Mouse (Mus musculus): Measurements from ENCODE around the gene Cuedc2. TPM values are rescaled to one million over a fixed set of nuclear protein-coding genes. Genes with fewer than 3 reads are reported as not detected.

Cuedc2 gene
- 207 TPM in 2 replicates for polyA plus RNA-seq (2016; fragmentation: Nextera tagmentation; extraction: Ambion mirVana)

GRCm38 (mm10) chr19:46338331-46338936 lies at the start of gene Cuedc2:
TSS of gene Cuedc2 (minus strand) at chr19:46338702.
- Histone ChIP-seq H3K9ac (peak within 1 kb of the TSS; percentile 60), H3K27me3 (0 out of 2 replicates have a peak, but pooled peaks cover 2% of the 10 kb centered on the region), H3K4me1 (peaks cover 8% of the 10 kb centered on the region), H3K27ac (0 out of 2 replicates have a peak within 1 kb of the TSS, but pooled peaks have one; percentile 17), H3K36me3 (no peaks in the 10 kb centered on the region), H3K4me3 (peak within 1 kb of the TSS; percentile 59), H3K9me3 (no peaks in the 10 kb centered on the region), H3K4me2 (replicated peaks) (peak within 1 kb of the TSS; percentile 69)
- under 1% methylated on average over 31 of the region's 31 CpGs for WGBS
- ATAC-seq (ENCODE audit: insufficient number of reproducible peaks, insufficient read depth, low FRiP score, low TSS enrichment), result peak; percentile 68

DNA sequence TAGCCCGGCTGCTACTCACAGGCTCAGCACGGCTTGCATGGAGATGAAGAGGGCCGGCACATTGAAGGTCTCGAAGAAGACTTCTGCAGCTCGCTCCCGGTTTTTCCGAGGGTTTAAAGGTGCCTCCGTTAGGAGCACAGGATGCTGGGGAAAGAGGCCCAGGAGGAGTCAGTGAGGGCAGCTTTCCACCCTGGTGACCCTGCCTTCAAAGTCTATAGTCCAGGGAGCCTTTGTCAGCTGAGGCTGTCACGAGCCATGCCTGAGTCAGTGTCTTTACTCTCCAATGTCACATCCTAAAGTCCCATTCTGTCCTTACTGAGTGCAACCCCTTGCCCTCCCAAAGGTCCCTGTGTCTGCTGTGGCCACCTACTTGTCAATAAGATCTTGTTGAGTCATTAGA lies 43.8 kb upstream of the Cuedc2 start:
- 91% methylated on average over 9 of the region's 9 CpGs for WGBS
- Histone ChIP-seq H3K4me3 (no peak overlapping the region), H3K9ac (no peak overlapping the region), H3K27ac (no peak overlapping the region), H3K36me3 (peaks cover 88% of the 10 kb centered on the region), H3K4me2 (replicated peaks) (no peak overlapping the region), H3K27me3 (no peaks in the 10 kb centered on the region), H3K9me3 (no peaks in the 10 kb centered on the region), H3K4me1 (no peaks in the 10 kb centered on the region)
- ATAC-seq (ENCODE audit: insufficient number of reproducible peaks, insufficient read depth, low FRiP score, low TSS enrichment), result no peak

DNA sequence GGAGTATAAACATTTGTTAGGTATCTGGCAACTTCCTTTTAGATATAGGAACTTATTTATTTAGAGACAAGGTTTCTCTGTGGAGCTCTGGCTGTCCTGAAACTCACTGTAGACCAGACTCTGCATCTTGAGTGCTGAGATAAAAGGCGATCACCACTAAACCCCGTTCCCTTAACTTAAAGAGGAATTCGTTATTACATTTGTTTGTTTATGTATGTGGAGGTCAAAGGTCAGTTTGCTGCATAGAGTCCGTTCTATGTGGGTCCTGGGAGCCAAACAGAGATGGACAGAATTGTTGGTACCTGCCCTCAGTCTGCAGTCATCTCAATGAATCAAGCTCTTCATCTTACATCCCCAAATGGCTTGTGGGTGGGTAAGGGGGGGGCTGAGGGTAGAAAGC lies 37.4 kb upstream of the Cuedc2 start:
- 49% methylated on average over 4 of the region's 4 CpGs for WGBS
- no peak for ATAC-seq (ENCODE audit: insufficient number of reproducible peaks, insufficient read depth, low FRiP score, low TSS enrichment)
- Histone ChIP-seq H3K4me1 (no peaks in the 10 kb centered on the region), H3K4me2 (replicated peaks) (no peak overlapping the region), H3K9me3 (no peaks in the 10 kb centered on the region), H3K9ac (no peak overlapping the region), H3K27me3 (no peaks in the 10 kb centered on the region), H3K36me3 (peaks cover 43% of the 10 kb centered on the region), H3K27ac (no peak overlapping the region), H3K4me3 (no peak overlapping the region)

GRCm38 (mm10) chr19:46375489-46375888 lies 37.0 kb upstream of the Cuedc2 start:
- Histone ChIP-seq H3K9ac (no peak overlapping the region), H3K27ac (no peak overlapping the region), H3K4me2 (replicated peaks) (no peak overlapping the region), H3K4me1 (no peaks in the 10 kb centered on the region), H3K27me3 (no peaks in the 10 kb centered on the region), H3K9me3 (no peaks in the 10 kb centered on the region), H3K36me3 (peaks cover 39% of the 10 kb centered on the region), H3K4me3 (no peak overlapping the region)
- WGBS, result 71% methylated on average over 5 of the region's 5 CpGs
- no peak for ATAC-seq (ENCODE audit: insufficient number of reproducible peaks, insufficient read depth, low FRiP score, low TSS enrichment)

- Histone ChIP-seq H3K4me2 (replicated peaks) (no peak overlapping the region), H3K27me3 (no peaks in the 10 kb centered on the region), H3K4me3 (no peak overlapping the region), H3K9ac (no peak overlapping the region), H3K9me3 (no peaks in the 10 kb centered on the region), H3K27ac (no peak overlapping the region), H3K4me1 (no peaks in the 10 kb centered on the region), H3K36me3 (peaks cover 30% of the 10 kb centered on the region)
- no peak for ATAC-seq (ENCODE audit: insufficient number of reproducible peaks, insufficient read depth, low FRiP score, low TSS enrichment)
- 52% methylated on average over 21 of the region's 21 CpGs for WGBS
Measured at GRCm38 (mm10) chr19:46374477-46375088, 36.1 kb upstream of the Cuedc2 start.

DNA sequence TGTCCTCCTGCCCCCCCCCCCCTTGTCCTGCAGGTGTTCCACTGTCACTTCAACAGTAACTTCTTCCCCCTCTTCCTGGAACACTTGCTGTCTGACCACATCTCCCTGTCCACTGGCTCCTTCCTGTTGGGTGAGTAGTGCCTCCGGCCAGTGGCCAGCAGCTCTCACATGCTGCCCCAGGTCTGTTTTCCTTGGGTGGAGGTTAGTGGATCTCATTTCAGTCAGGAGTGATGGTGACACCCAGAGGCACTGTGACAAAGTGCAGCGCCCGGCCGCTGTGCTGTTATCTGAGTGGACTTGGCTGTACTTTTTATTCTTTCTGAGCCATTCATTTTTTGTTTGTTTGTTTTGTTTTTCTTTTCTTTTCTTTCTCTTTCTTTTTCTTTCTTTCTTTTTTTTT lies 30.7 kb upstream of the Cuedc2 start:
- Histone ChIP-seq H3K27me3 (no peaks in the 10 kb centered on the region), H3K27ac (no peak overlapping the region), H3K36me3 (no peaks in the 10 kb centered on the region), H3K4me3 (no peak overlapping the region), H3K9ac (no peak overlapping the region), H3K4me2 (replicated peaks) (no peak overlapping the region), H3K9me3 (no peaks in the 10 kb centered on the region), H3K4me1 (no peaks in the 10 kb centered on the region)
- ATAC-seq (ENCODE audit: insufficient number of reproducible peaks, insufficient read depth, low FRiP score, low TSS enrichment), result no peak
- 26% methylated on average over 4 of the region's 4 CpGs for WGBS

DNA sequence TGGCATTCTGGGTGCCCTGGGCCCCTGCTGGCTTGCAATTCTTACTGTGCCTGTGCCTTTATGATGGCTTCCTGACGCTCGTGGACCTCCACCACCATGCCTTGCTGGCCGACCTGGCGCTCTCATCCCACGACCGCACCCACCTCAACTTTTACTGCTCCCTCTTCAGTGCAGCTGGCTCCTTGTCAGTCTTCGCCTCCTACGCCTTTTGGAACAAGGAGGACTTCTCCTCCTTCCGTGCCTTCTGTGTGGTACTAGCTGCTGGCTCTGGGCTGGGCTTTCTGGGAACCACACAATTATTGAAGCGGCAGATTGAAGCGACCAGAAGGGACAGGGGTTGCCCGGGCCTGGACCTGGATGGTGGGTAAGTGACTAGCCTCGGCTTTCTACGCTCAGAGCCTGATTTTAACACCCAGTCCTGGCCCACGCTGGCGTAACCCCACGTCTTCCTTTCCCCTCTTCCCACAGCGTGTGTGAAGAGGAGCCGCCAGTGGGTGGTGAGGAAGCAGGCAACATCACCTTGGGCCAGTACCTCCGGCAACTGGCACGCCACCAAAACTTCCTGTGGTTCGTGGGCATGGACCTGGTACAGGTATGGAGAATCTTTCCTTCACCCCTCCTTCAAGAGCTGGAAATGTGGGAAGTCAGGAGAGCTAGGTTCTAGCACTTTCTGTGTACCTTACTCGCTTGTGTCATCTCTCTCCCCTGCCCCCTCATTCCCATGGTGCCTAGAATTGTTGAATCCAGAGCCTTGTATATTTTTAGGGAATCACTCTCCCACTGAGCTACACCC lies 29.5 kb upstream of the Cuedc2 start:
- WGBS, result 87% methylated on average over 23 of the region's 23 CpGs
- H3K27ac ChIP-seq, result no peak overlapping the region
- no peak overlapping the region for H3K9ac ChIP-seq
- H3K4me3 ChIP-seq, result no peak overlapping the region
- H3K4me2 ChIP-seq (replicated peaks), result no peak overlapping the region
- H3K4me1 ChIP-seq, result no peaks in the 10 kb centered on the region
- H3K36me3 ChIP-seq, result no peaks in the 10 kb centered on the region
- ATAC-seq (ENCODE audit: insufficient number of reproducible peaks, insufficient read depth, low FRiP score, low TSS enrichment), result no peak
- H3K9me3 ChIP-seq, result no peaks in the 10 kb centered on the region
- H3K27me3 ChIP-seq, result no peaks in the 10 kb centered on the region

- Histone ChIP-seq H3K4me3 (no peak overlapping the region), H3K9me3 (no peaks in the 10 kb centered on the region), H3K9ac (no peak overlapping the region), H3K4me2 (replicated peaks) (no peak overlapping the region), H3K27me3 (peaks cover 3% of the 10 kb centered on the region), H3K27ac (no peak overlapping the region), H3K4me1 (no peaks in the 10 kb centered on the region), H3K36me3 (no peaks in the 10 kb centered on the region)
- no peak for ATAC-seq (ENCODE audit: insufficient number of reproducible peaks, insufficient read depth, low FRiP score, low TSS enrichment)
- 80% methylated on average over 11 of the region's 11 CpGs for WGBS
Measured at GRCm38 (mm10) chr19:46363294-46364009, 24.9 kb upstream of the Cuedc2 start.

DNA sequence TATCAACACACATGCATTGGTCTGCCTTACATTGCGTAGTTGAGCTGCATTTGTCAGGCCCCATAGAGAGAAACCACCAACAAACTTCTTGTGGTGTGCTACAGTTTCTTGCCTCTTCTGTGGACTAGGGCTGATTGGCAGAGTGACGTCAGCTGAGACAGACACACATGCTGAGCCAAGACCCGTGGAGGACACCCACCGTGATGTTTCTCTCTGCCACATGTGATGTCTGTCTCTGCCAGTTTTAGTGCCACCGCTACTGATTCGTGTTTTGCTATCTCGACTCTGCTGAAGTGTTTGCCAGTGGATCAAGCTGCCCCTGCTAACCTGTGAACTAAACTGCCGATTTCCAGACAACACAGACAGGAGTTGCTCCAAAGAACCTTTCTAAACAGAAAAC lies 23.6 kb upstream of the Cuedc2 start:
- H3K9me3 ChIP-seq, result no peaks in the 10 kb centered on the region
- H3K27ac ChIP-seq, result no peak overlapping the region
- no peak for ATAC-seq (ENCODE audit: insufficient number of reproducible peaks, insufficient read depth, low FRiP score, low TSS enrichment)
- no peak overlapping the region for H3K4me2 ChIP-seq (replicated peaks)
- H3K4me1 ChIP-seq, result peaks cover 2% of the 10 kb centered on the region; the same call in 1 of the 2 replicates
- no peak overlapping the region for H3K9ac ChIP-seq
- WGBS, result 86% methylated on average over 8 of the region's 8 CpGs
- peaks cover 17% of the 10 kb centered on the region for H3K27me3 ChIP-seq
- H3K36me3 ChIP-seq, result no peaks in the 10 kb centered on the region
- no peak overlapping the region for H3K4me3 ChIP-seq

- peaks cover 20% of the 10 kb centered on the region for H3K27me3 ChIP-seq
- no peak overlapping the region for H3K9ac ChIP-seq
- H3K36me3 ChIP-seq, result no peaks in the 10 kb centered on the region
- H3K9me3 ChIP-seq, result no peaks in the 10 kb centered on the region
- no peak for ATAC-seq (ENCODE audit: insufficient number of reproducible peaks, insufficient read depth, low FRiP score, low TSS enrichment)
- peaks cover 6% of the 10 kb centered on the region; the same call in 1 of the 2 replicates for H3K4me1 ChIP-seq
- WGBS, result 52% methylated on average over 4 of the region's 4 CpGs
- no peak overlapping the region for H3K4me3 ChIP-seq
- H3K4me2 ChIP-seq (replicated peaks), result no peak overlapping the region
- H3K27ac ChIP-seq, result no peak overlapping the region
Measured at GRCm38 (mm10) chr19:46358381-46358780, 19.9 kb upstream of the Cuedc2 start.
